Mouse (Mus musculus): ENCODE measurements at regions not wholly inside any gene's neighbourhood (a gene's known extent, or its start where the extent isn't known, plus 50 kb on each side); places are given as distances from the start of the nearest gene placed in this dataset.

DNA sequence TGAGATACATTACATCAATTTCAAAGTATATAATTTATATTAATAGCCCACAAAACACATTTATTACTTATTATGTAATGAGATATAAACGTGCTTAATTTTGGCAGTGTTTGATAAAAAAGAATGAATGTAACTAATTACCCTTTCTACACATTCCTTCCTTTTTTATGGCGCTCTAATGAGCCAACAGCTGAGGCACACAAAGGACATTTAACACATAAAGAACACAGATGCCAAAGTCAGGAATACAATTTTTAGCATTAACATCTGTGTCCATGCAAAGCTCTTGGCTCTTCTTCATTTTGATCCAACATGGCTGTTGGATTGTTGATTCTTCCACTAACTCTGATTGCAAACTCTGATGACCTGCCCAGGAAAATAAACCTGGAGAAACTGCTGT, 2427.8 kb downstream of the Pcdh9 start:
- TF ChIP-seq CTCF (IDR thresholded peaks at IDR 0.05; ENCODE audit: low read depth, low read length) = no peak
- TF ChIP-seq POLR2A (IDR thresholded peaks at IDR 0.05; ENCODE audit: insufficient read depth, low read length) = no peak

Data from ES-Bruce4 (cell line).